Mouse (Mus musculus) MEL (cell line): ENCODE measurements at regions not wholly inside any gene's neighbourhood (a gene's known extent, or its start where the extent isn't known, plus 50 kb on each side); places are given as distances from the start of the nearest gene placed in this dataset.
A peak's percentile ranks its signal among the peaks of the same experiment; 100 is the strongest.

Source experiments
- DNase-seq: peaks from one replicate; pipeline ENCODE4 v3.0.0; 2011; ENCODE audit warnings: low read depth, low spot score
- H3K27ac ChIP-seq: 2 replicates; pipeline ENCODE4 v1.5.1; 2012; ENCODE audit warnings: low read depth, mild to moderate bottlenecking, control low read depth, low read length, moderate library complexity; ENCODE audit not compliant: control insufficient read depth
- H3K27me3 ChIP-seq, 2 experiments: fragments of 150-350 bp in 1 of 2; sonication (generic) in 1 of 2; 2 replicates each; pipeline ENCODE4 v1.6.1; 2012; ENCODE audit warnings: low read length in 2 of 2, mild to moderate bottlenecking in 2 of 2, improper control_type of control experiment in 1 of 2, moderate library complexity in 1 of 2; ENCODE audit not compliant: insufficient read depth in 2 of 2, control insufficient read depth in 1 of 2
- H3K36me3 ChIP-seq, 2 experiments: 2 replicates each; pipeline ENCODE4 v1.6.1; 2012 to 2014; ENCODE audit warnings: low read length in 2 of 2, improper control_type of control experiment in 1 of 2, inconsistent platforms in 1 of 2, mild to moderate bottlenecking in 1 of 2; ENCODE audit not compliant: insufficient read depth in 2 of 2, control insufficient read depth in 1 of 2
- H3K4me1 ChIP-seq, 2 experiments: fragments of 150-350 bp in 1 of 2; sonication (generic) in 1 of 2; 2 replicates each; pipeline ENCODE4 v1.6.1; 2012; ENCODE audit warnings: low read length in 2 of 2, improper control_type of control experiment in 1 of 2, mild to moderate bottlenecking in 1 of 2; ENCODE audit not compliant: insufficient read depth in 2 of 2, control insufficient read depth in 1 of 2
- H3K4me3 ChIP-seq, 2 experiments: fragments of 150-350 bp in 1 of 2; sonication (generic) in 1 of 2; 2 replicates each; pipeline ENCODE4 v1.5.1; 2012; ENCODE audit warnings: low read depth in 2 of 2, low read length in 2 of 2, mild to moderate bottlenecking in 2 of 2, moderate library complexity in 2 of 2, control low read depth in 1 of 2, improper control_type of control experiment in 1 of 2; ENCODE audit not compliant: control insufficient read depth in 1 of 2, insufficient read depth in 1 of 2
- H3K79me2 ChIP-seq: 2 replicates; pipeline ENCODE4 v1.6.1; 2012; ENCODE audit warnings: mild to moderate bottlenecking, low read length, moderate library complexity; ENCODE audit not compliant: control insufficient read depth, poor library complexity, insufficient read depth
- H3K9ac ChIP-seq: 2 replicates; pipeline ENCODE4 v1.6.1; 2012; ENCODE audit warnings: low read depth, mild to moderate bottlenecking, control low read depth, low read length, moderate library complexity; ENCODE audit not compliant: control insufficient read depth, poor library complexity, severe bottlenecking
- H3K9me3 ChIP-seq: fragments of 150-350 bp; sonication (generic); replicated peaks from 2 replicates; pipeline ENCODE4 v1.6.1; 2012; ENCODE audit warnings: mild to moderate bottlenecking, low read length, improper control_type of control experiment, moderate library complexity; ENCODE audit not compliant: insufficient read depth
- CHD2 ChIP-seq: IDR thresholded peaks from 2 replicates; pipeline ENCODE4 v1.6.1; 2011; ENCODE audit warnings: low read length, improper control_type of control experiment
- CTCF ChIP-seq, 3 experiments: IDR thresholded peaks in 2 of 3; conservative IDR thresholded peaks in 1 of 3; 2 replicates each; pipeline ENCODE4 v1.5.1; 2011 to 2012; ENCODE audit warnings: low read length in 3 of 3, low read depth in 2 of 3, mild to moderate bottlenecking in 2 of 3, improper control_type of control experiment in 1 of 3, inconsistent platforms in 1 of 3, mixed read lengths in 1 of 3, moderate library complexity in 1 of 3; ENCODE audit not compliant: control insufficient read depth in 1 of 3, insufficient read depth in 1 of 3, poor library complexity in 1 of 3, severe bottlenecking in 1 of 3
- E2F4 ChIP-seq: IDR thresholded peaks from 2 replicates; pipeline ENCODE4 v1.6.1; 2011; ENCODE audit warnings: low read depth, low read length, improper control_type of control experiment, borderline replicate concordance
- ELF1 ChIP-seq: IDR thresholded peaks from 2 replicates; pipeline ENCODE4 v1.6.1; 2014; ENCODE audit warnings: low read depth, mild to moderate bottlenecking, inconsistent platforms, low read length, improper control_type of control experiment, moderate library complexity
- EP300 ChIP-seq, 2 experiments: IDR thresholded peaks; 2 replicates each; pipeline ENCODE4 v1.6.1; 2011; ENCODE audit warnings: improper control_type of control experiment in 2 of 2, low read length in 2 of 2, low read depth in 1 of 2, mild to moderate bottlenecking in 1 of 2
- ETS1 ChIP-seq: IDR thresholded peaks from 2 replicates; pipeline ENCODE4 v1.6.1; 2012; ENCODE audit warnings: low read depth, mild to moderate bottlenecking, inconsistent platforms, low read length, improper control_type of control experiment, moderate library complexity
- GABPA ChIP-seq: IDR thresholded peaks from 2 replicates; pipeline ENCODE4 v1.6.1; 2012; ENCODE audit warnings: low read depth, mild to moderate bottlenecking, inconsistent platforms, low read length, improper control_type of control experiment, moderate library complexity
- GATA1 ChIP-seq: IDR thresholded peaks from 2 replicates; pipeline ENCODE4 v1.6.1; 2011; ENCODE audit warnings: low read depth, low read length, improper control_type of control experiment
- HCFC1 ChIP-seq: IDR thresholded peaks from 2 replicates; pipeline ENCODE4 v1.6.1; 2012; ENCODE audit warnings: low read depth, mild to moderate bottlenecking, inconsistent platforms, low read length, improper control_type of control experiment, moderate library complexity
- JUND ChIP-seq: IDR thresholded peaks from 2 replicates; pipeline ENCODE4 v1.6.1; 2011; ENCODE audit warnings: low read depth, mild to moderate bottlenecking, improper control_type of control experiment, low read length
- KAT2A ChIP-seq: conservative IDR thresholded peaks from 2 replicates; pipeline ENCODE4 v1.6.1; 2012; ENCODE audit warnings: low read depth, low read length, improper control_type of control experiment, inconsistent platforms
- MAFK ChIP-seq: IDR thresholded peaks from 2 replicates; pipeline ENCODE4 v1.6.1; 2011; ENCODE audit warnings: low read depth, mild to moderate bottlenecking, low read length, improper control_type of control experiment, borderline replicate concordance
- MAX ChIP-seq: IDR thresholded peaks from 2 replicates; pipeline ENCODE4 v1.6.1; 2011; ENCODE audit warnings: low read length, improper control_type of control experiment
- MAZ ChIP-seq: IDR thresholded peaks from 2 replicates; pipeline ENCODE4 v1.6.1; 2012; ENCODE audit warnings: low read depth, mild to moderate bottlenecking, inconsistent platforms, low read length, improper control_type of control experiment
- MXI1 ChIP-seq: IDR thresholded peaks from 2 replicates; pipeline ENCODE4 v1.6.1; 2011; ENCODE audit warnings: mild to moderate bottlenecking, low read depth, low read length, improper control_type of control experiment
- MYB ChIP-seq: IDR thresholded peaks from 2 replicates; pipeline ENCODE4 v1.6.1; 2011; ENCODE audit warnings: mild to moderate bottlenecking, low read depth, low read length, improper control_type of control experiment
- MYC ChIP-seq: IDR thresholded peaks from 2 replicates; pipeline ENCODE4 v1.6.1; 2011; ENCODE audit warnings: low read depth, mild to moderate bottlenecking, low read length, improper control_type of control experiment, moderate library complexity
- NELFE ChIP-seq: IDR thresholded peaks from 2 replicates; pipeline ENCODE4 v1.6.1; 2011; ENCODE audit warnings: low read depth, low read length, improper control_type of control experiment
- POLR2A ChIP-seq, 2 experiments: IDR thresholded peaks; 2 replicates each; pipeline ENCODE4 v1.6.1; 2011 to 2012; ENCODE audit warnings: low read length in 2 of 2, mild to moderate bottlenecking in 2 of 2, control low read depth in 1 of 2, improper control_type of control experiment in 1 of 2, low read depth in 1 of 2, moderate library complexity in 1 of 2; ENCODE audit not compliant: control insufficient read depth in 1 of 2, insufficient read depth in 1 of 2, poor library complexity in 1 of 2
- POLR2AphosphoS5 ChIP-seq: IDR thresholded peaks from 2 replicates; pipeline ENCODE4 v1.6.1; 2012; ENCODE audit warnings: low read depth, borderline replicate concordance, mild to moderate bottlenecking, inconsistent platforms, low read length, moderate library complexity, mixed read lengths
- RAD21 ChIP-seq: IDR thresholded peaks from 2 replicates; pipeline ENCODE4 v1.6.1; 2011; ENCODE audit warnings: mild to moderate bottlenecking, low read depth, low read length, improper control_type of control experiment
- SIN3A ChIP-seq: IDR thresholded peaks from 2 replicates; pipeline ENCODE4 v1.6.1; 2012; ENCODE audit warnings: low read length, improper control_type of control experiment, inconsistent platforms
- SMC3 ChIP-seq: IDR thresholded peaks from 2 replicates; pipeline ENCODE4 v1.6.1; 2011; ENCODE audit warnings: low read depth, low read length, improper control_type of control experiment
- TCF12 ChIP-seq: IDR thresholded peaks from 2 replicates; pipeline ENCODE4 v1.6.1; 2014; ENCODE audit warnings: low read depth, mild to moderate bottlenecking, inconsistent platforms, low read length, improper control_type of control experiment, moderate library complexity
- USF2 ChIP-seq, 2 experiments: IDR thresholded peaks; 2 replicates each; pipeline ENCODE4 v1.6.1; 2011 to 2012; ENCODE audit warnings: improper control_type of control experiment in 2 of 2, low read length in 2 of 2, borderline replicate concordance in 1 of 2, inconsistent platforms in 1 of 2, low read depth in 1 of 2, mild to moderate bottlenecking in 1 of 2; ENCODE audit not compliant: insufficient read depth in 1 of 2
- ZC3H11A ChIP-seq: IDR thresholded peaks from 2 replicates; pipeline ENCODE4 v1.6.1; 2012; ENCODE audit warnings: low read depth, mild to moderate bottlenecking, inconsistent platforms, low read length, improper control_type of control experiment
- ZKSCAN1 ChIP-seq: IDR thresholded peaks from 2 replicates; pipeline ENCODE4 v1.6.1; 2012; ENCODE audit warnings: low read depth, mild to moderate bottlenecking, inconsistent platforms, low read length, improper control_type of control experiment, moderate library complexity
- ZNF384 ChIP-seq: IDR thresholded peaks from 2 replicates; pipeline ENCODE4 v1.6.1; 2012; ENCODE audit warnings: low read depth, mild to moderate bottlenecking, inconsistent platforms, low read length, improper control_type of control experiment

DNA sequence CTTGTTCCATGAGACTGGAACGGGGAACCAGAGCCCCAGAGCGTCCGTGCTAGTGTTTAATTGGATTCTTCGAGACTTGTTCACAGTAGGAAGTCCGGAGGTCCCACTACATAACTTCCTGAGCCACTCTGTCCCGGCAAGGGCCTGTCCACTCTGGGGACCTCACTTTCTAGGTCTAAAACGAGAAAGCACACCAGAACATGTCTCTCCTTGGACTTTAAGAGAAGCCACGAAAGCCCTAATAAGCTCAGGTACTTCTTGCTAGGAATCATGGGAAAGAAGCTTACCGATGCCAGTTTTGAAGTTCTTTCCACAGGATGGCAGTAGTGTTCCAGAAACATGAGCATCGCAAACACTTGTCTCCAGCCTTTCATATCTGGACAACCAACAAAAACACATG is 122.0 kb upstream of the Olfr1324 start:
- peak overlapping the region; percentile 90 for H3K27ac ChIP-seq
- peaks cover 0 to 3% of the 10 kb centered on the region in 2 experiments; a peak in 1 of 4 replicates for H3K36me3 ChIP-seq
- H3K79me2 ChIP-seq: no peaks in the 10 kb centered on the region; the same call in 1 of the 2 replicates
- H3K4me1 ChIP-seq: peaks cover 0 to 2% of the 10 kb centered on the region in 2 experiments; a peak in 1 of 4 replicates
- TF ChIP-seq CHD2 (no peak), CTCF (IDR thresholded peaks at IDR 0.05 in 2 of 3, conservative IDR thresholded peaks at IDR 0.05 in 1 of 3; ENCODE audit: control insufficient read depth in 1 of 3, insufficient read depth in 1 of 3, low read depth in 2 of 3, low read length in 3 of 3, poor library complexity in 1 of 3, severe bottlenecking in 1 of 3) (peak in 2 of 3 experiments; percentile 40 to 74; a peak in 3 of 6 replicates), ZNF384 (peak; percentile 64; the same call in 1 of the 2 replicates), RAD21 (peak; percentile 84), EP300 (IDR thresholded peaks at IDR 0.05; ENCODE audit: low read depth in 1 of 2, low read length in 2 of 2) (0 out of 4 replicates have a peak, but pooled peaks of 1 of the 2 experiments have one; percentile 13), MYC (0 out of 2 replicates have a peak, but pooled peaks have one; percentile 45), SMC3 (peak; percentile 78), ETS1 (peak; percentile 85), POLR2A (IDR thresholded peaks at IDR 0.05; ENCODE audit: control insufficient read depth in 1 of 2, insufficient read depth in 1 of 2, low read depth in 1 of 2, low read length in 2 of 2, poor library complexity in 1 of 2) (peak in 1 of 2 experiments; percentile 36; a peak in 1 of 4 replicates), GATA1 (peak; percentile 11; the same call in 1 of the 2 replicates), TCF12 (no peak), MAX (peak; percentile 44; the same call in 1 of the 2 replicates), SIN3A (peak; percentile 44; the same call in 1 of the 2 replicates), HCFC1 (peak; percentile 64; the same call in 1 of the 2 replicates), MAZ (no peak), ZC3H11A (peak; percentile 70), MYB (no peak)
- no peaks in the 10 kb centered on the region for H3K27me3 ChIP-seq
- peak; percentile 91 for DNase-seq
- peak overlapping the region; percentile 94 for H3K9ac ChIP-seq
- H3K4me3 ChIP-seq: peak overlapping the region; percentile 84 to 92
- H3K9me3 ChIP-seq: no peaks in the 10 kb centered on the region

DNA sequence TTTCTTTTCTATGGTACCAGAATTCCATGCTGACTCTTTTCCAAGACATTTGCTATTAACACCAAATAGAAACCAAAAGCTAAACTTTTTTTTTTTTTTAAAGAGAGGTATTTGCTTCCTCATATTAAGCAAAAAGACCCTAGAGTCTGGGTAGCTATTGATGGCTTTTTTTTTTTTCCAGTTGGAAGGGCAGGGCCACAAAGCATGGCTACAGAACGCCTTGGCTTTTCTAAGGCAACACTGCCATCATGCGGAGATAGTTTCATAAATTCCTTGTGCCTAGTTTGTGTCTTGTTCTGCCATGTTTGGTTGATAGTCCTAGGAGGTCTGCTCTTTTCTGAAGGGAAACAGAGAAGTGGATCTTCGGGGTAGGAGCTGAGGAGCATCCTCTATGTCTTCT is 121.4 kb upstream of the Olfr1324 start:
- Histone ChIP-seq H3K27ac (peak overlapping the region; percentile 90), H3K27me3 (no peaks in the 10 kb centered on the region), H3K9me3 (no peaks in the 10 kb centered on the region), H3K79me2 (no peaks in the 10 kb centered on the region; the same call in 1 of the 2 replicates), H3K4me3 (peak overlapping the region; percentile 84 to 92), H3K4me1 (peaks cover 0 to 2% of the 10 kb centered on the region in 2 experiments; a peak in 1 of 4 replicates), H3K36me3 (peaks cover 0 to 3% of the 10 kb centered on the region in 2 experiments; a peak in 1 of 4 replicates), H3K9ac (peak overlapping the region; percentile 94)
- DNase-seq: peak; percentile 87
- TF ChIP-seq POLR2A (IDR thresholded peaks at IDR 0.05; ENCODE audit: control insufficient read depth in 1 of 2, insufficient read depth in 1 of 2, low read depth in 1 of 2, low read length in 2 of 2, poor library complexity in 1 of 2): no peak
- TF ChIP-seq EP300 (IDR thresholded peaks at IDR 0.05; ENCODE audit: low read depth in 1 of 2, low read length in 2 of 2): peak in 1 of 2 experiments; percentile 18; a peak in 1 of 4 replicates
- TF ChIP-seq ELF1: no peak
- TF ChIP-seq SIN3A: peak; percentile 45
- no peak for TF ChIP-seq KAT2A
- TF ChIP-seq GATA1: no peak
- no peak for TF ChIP-seq MAFK
- peak; percentile 69 for TF ChIP-seq HCFC1
- TF ChIP-seq E2F4: no peak
- peak; percentile 89 for TF ChIP-seq RAD21
- peak; percentile 61; the same call in 1 of the 2 replicates for TF ChIP-seq ZKSCAN1
- TF ChIP-seq POLR2AphosphoS5: no peak
- no peak for TF ChIP-seq NELFE
- no peak for TF ChIP-seq CHD2
- TF ChIP-seq CTCF (IDR thresholded peaks at IDR 0.05 in 2 of 3, conservative IDR thresholded peaks at IDR 0.05 in 1 of 3; ENCODE audit: control insufficient read depth in 1 of 3, insufficient read depth in 1 of 3, low read depth in 2 of 3, low read length in 3 of 3, poor library complexity in 1 of 3, severe bottlenecking in 1 of 3): peak; percentile 14 to 74 (median 40); a peak in 3 of 6 replicates
- no peak for TF ChIP-seq USF2 (IDR thresholded peaks at IDR 0.05; ENCODE audit: borderline replicate concordance in 1 of 2, insufficient read depth in 1 of 2, low read depth in 1 of 2, low read length in 2 of 2)
- 0 out of 2 replicates have a peak, but pooled peaks have one; percentile 36 for TF ChIP-seq JUND
- peak; percentile 69 for TF ChIP-seq ZC3H11A
- TF ChIP-seq GABPA: no peak
- TF ChIP-seq ETS1: peak; percentile 94
- peak; percentile 100 for TF ChIP-seq ZNF384
- no peak for TF ChIP-seq MXI1
- TF ChIP-seq TCF12: no peak
- TF ChIP-seq SMC3: peak; percentile 59
